Mouse (Mus musculus) left cerebral cortex, postnatal 25 days (tissue): ENCODE results near the gene Vmn2r6. TPM values are rescaled to one million over a fixed set of nuclear protein-coding genes. Genes with fewer than 3 reads are reported as not detected.
"Not testable (repeated sequence)": the region's sequence is repeated elsewhere in the genome, so short reads cannot be mapped to it uniquely, and the experiment has no call there.

Source experiments
- DNase-seq, 2 experiments: peaks; one replicate each; pipeline ENCODE4 v3.0.0; 2022; ENCODE audit warnings: low spot score in 2 of 2, mixed read lengths in 1 of 2
- intact Hi-C: fragments of 180-260 bp; cut with DNase I; formaldehyde crosslinking; loops from one replicate; pipeline ENCODE4 v1.15.1; 2025
- total RNA-seq, 2 experiments: library from RNA; stranded (reverse); gene quantifications; 2 replicates each; pipeline ENCODE4 v1.2.3; 2021

Vmn2r6 gene
- not detected for total RNA-seq

GRCm38 (mm10) chr3:64565730-64566129, at the start of gene Vmn2r6:
TSS of gene Vmn2r6 (minus strand) at chr3:64565830.
- DNase-seq, intact Hi-C loops: not testable (repeated sequence)

- intact Hi-C loops = no loop called here
- DNase-seq = peak in 1 of 2 experiments; percentile 1
Observed at GRCm38 (mm10) chr3:64587618-64588017, 22.0 kb upstream of the Vmn2r6 start.

GRCm38 (mm10) chr3:64568793-64569192, 3.2 kb upstream of the Vmn2r6 start:
- DNase-seq, intact Hi-C loops: not testable (repeated sequence)

- intact Hi-C loops, DNase-seq: not testable (repeated sequence)
Observed at GRCm38 (mm10) chr3:64523585-64523984, 42.0 kb downstream of the Vmn2r6 start.

GRCm38 (mm10) chr3:64509742-64510141, 55.9 kb downstream of the Vmn2r6 start, which contains the start of gene Vmn2r5:
TSS of gene Vmn2r5 (minus strand) at chr3:64509842.
- DNase-seq, intact Hi-C loops: not testable (repeated sequence)

Other genes starting within 250 kb of the Vmn2r6 start
- gene Vmn2r4, start 150.5 kb downstream of the Vmn2r6 start, total RNA-seq = not detected
- not detected for gene Vmn2r5, start 56.0 kb downstream of the Vmn2r6 start, total RNA-seq